Mouse (Mus musculus) liver, embryonic 18 days (tissue): ENCODE data around the gene Pla2g2d. TPM values are rescaled to one million over a fixed set of nuclear protein-coding genes. Genes with fewer than 3 reads are reported as not detected.

Source experiments
- polyA plus RNA-seq: library from polyadenylated mRNA; depleted of rRNA; stranded (reverse); fragments of >200 nt; gene quantifications from 2 replicates; pipeline ENCODE4 v1.2.3, GENCODE M21; 2012; rRNA removed

The Pla2g2d gene
- polyA plus RNA-seq: 0.05 and 0.06 TPM in 2 replicates

DNA sequence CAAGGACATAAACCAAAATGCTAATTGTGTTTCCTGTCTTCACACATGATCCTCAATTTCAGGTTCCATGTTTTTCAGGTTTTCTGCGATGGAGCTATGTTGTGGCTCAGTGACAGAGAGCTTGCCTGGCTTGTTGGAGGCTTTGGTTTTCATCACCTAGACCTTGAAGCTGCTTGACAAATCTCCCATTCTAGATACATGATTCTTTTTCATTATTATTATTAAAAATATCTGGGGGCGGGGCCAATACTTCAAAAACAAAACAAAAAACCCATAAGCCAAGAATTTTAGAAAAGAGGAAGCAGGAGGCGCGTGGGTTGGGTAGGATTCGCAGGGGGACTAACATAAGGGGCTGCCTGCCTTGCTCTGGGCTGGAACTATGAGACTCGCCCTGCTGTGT lies at the start of gene Pla2g2d:
Gene Pla2g2d (plus strand): TSS at position 301 of the 400 bp plus-strand sequence.

GRCm38 (mm10) chr4:138737031-138737430 lies 38.5 kb upstream of the Pla2g2d start, which contains the start of gene Ubxn10:
Gene Ubxn10, minus strand, starts transcription at chr4:138737167.

GRCm38 (mm10) chr4:138757416-138757815 lies 18.1 kb upstream of the Pla2g2d start, which contains the start of gene Pla2g2f:
Gene Pla2g2f, minus strand, starts transcription at chr4:138757626.

Other genes starting within 250 kb of the Pla2g2d start
- not detected in 2 replicates for gene Vwa5b1, start 139.9 kb upstream of the Pla2g2d start, polyA plus RNA-seq
- gene Pla2g2c, start 50.9 kb upstream of the Pla2g2d start, polyA plus RNA-seq: 0.02 TPM in 1 of 2 replicates, not detected in the other
- gene Ubxn10, start 38.6 kb upstream of the Pla2g2d start, polyA plus RNA-seq: 0.06 and 0.10 TPM in 2 replicates
- 0.01 and 0.02 TPM in 2 replicates for gene Pla2g2f, start 18.1 kb upstream of the Pla2g2d start, polyA plus RNA-seq
- 0.05 TPM in 1 of 2 replicates, not detected in the other for gene Pla2g5, start 87.7 kb downstream of the Pla2g2d start, polyA plus RNA-seq
- not detected in 2 replicates for gene Gm13030, start 98.2 kb downstream of the Pla2g2d start, polyA plus RNA-seq
- gene Pla2g2e, start 102.2 kb downstream of the Pla2g2d start, polyA plus RNA-seq: not detected in 2 replicates
- gene Otud3, start 138.2 kb downstream of the Pla2g2d start, polyA plus RNA-seq: 1.6 and 2.1 TPM in 2 replicates
- gene Rnf186, start 191.4 kb downstream of the Pla2g2d start, polyA plus RNA-seq: 1.5 and 2.1 TPM in 2 replicates
- 4.7 and 4.8 TPM in 2 replicates for gene Tmco4, start 197.2 kb downstream of the Pla2g2d start, polyA plus RNA-seq